Mouse (Mus musculus): ENCODE data around the gene Ccdc107. TPM values are rescaled to one million over a fixed set of nuclear protein-coding genes. Genes with fewer than 3 reads are reported as not detected.
A peak's percentile ranks its signal among the peaks of the same experiment; 100 is the strongest.

The Ccdc107 gene
- total and polyA plus RNA-seq, 2 experiments from 2014 or later: 74.0 to 107 TPM

DNA sequence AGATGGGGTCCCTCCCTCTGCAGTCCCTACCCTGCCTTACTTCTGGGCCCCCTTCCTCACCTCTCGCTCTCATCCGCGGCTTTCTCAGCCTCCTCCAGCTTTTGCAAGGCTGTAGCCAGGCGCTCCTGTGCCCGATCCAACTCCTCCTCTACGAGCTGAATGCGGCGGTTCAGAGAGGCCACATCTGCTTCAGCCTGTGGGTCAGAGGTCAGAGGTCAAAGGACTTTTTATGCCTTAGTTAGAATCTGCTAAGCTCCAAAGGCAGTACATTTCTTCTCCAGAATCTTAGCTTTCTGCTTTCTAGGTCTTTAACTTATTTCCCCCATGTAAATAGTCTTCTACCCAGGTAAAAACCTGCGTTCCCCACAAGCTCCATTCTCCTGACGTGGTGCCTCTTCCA, 26.9 kb downstream of the Ccdc107 start:
- 0 out of 2 replicates have a peak overlapping the region, but pooled peaks have one; percentile 33 for H3K9ac ChIP-seq (replicated peaks; ENCODE audit: low read length, poor library complexity, severe bottlenecking)
- H3K36me3 ChIP-seq (ENCODE audit: insufficient read depth, low read length): no peaks in the 10 kb centered on the region
- no peak for ATAC-seq (ENCODE audit: low FRiP score)
- H3K4me1 ChIP-seq (ENCODE audit: insufficient read depth, low read length): peaks cover 7% of the 10 kb centered on the region; the same call in 1 of the 2 replicates
- no peak for TF ChIP-seq CTCF (IDR thresholded peaks at IDR 0.05)
- H3K4me3 ChIP-seq (ENCODE audit: low read depth, low read length): 0 out of 2 replicates have a peak overlapping the region, but pooled peaks have one; percentile 5
- WGBS: 22% methylated on average over 10 of the region's 10 CpGs
- no peaks in the 10 kb centered on the region for H3K9me3 ChIP-seq (ENCODE audit: low read length)
- DNase-seq (ENCODE audit: low spot score): no peak
- H3K27ac ChIP-seq (ENCODE audit: low read depth, low read length): no peak overlapping the region
- H3K4me2 ChIP-seq (ENCODE audit: low read depth, low read length, poor library complexity, severe bottlenecking): peak overlapping the region; percentile 28
- peaks cover 15% of the 10 kb centered on the region for H3K27me3 ChIP-seq (ENCODE audit: insufficient read depth, low read length)

DNA sequence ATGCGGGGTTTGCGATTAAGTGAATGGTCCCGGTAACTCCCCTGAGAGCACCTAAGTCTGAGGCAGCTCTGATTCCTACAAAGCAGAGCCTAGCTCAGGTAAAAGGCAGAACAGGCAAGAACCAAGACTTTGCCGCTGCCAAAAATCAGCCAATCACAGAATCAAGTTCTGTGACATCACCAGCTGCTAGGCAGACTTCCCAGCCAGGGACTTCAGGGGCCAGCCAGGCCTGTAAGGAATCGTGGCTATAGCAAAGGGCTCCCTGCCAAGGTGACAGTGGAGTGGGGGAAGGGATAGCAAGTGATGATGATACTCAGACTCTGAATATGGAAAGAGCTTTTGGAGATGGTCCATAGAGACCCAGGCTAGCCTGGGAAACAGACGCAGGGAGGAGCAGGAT, 27.3 kb downstream of the Ccdc107 start:
- no peaks in the 10 kb centered on the region for H3K9me3 ChIP-seq (ENCODE audit: low read length)
- WGBS: 15% methylated on average over 6 of the region's 6 CpGs
- no peak overlapping the region for H3K9ac ChIP-seq (replicated peaks; ENCODE audit: low read length, poor library complexity, severe bottlenecking)
- DNase-seq (ENCODE audit: low spot score) (peak; percentile 90), ATAC-seq (ENCODE audit: low FRiP score) (peak; percentile 66; the same call in 1 of the 2 replicates)
- no peaks in the 10 kb centered on the region for H3K36me3 ChIP-seq (ENCODE audit: insufficient read depth, low read length)
- H3K4me2 ChIP-seq (ENCODE audit: low read depth, low read length, poor library complexity, severe bottlenecking): peak overlapping the region; percentile 28
- H3K4me1 ChIP-seq (ENCODE audit: insufficient read depth, low read length): peaks cover 7% of the 10 kb centered on the region; the same call in 1 of the 2 replicates
- no peak for TF ChIP-seq CTCF (IDR thresholded peaks at IDR 0.05)
- no peak overlapping the region for H3K27ac ChIP-seq (ENCODE audit: low read depth, low read length)
- 0 out of 2 replicates have a peak overlapping the region, but pooled peaks have one; percentile 5 for H3K4me3 ChIP-seq (ENCODE audit: low read depth, low read length)
- H3K27me3 ChIP-seq (ENCODE audit: insufficient read depth, low read length): peaks cover 15% of the 10 kb centered on the region

DNA sequence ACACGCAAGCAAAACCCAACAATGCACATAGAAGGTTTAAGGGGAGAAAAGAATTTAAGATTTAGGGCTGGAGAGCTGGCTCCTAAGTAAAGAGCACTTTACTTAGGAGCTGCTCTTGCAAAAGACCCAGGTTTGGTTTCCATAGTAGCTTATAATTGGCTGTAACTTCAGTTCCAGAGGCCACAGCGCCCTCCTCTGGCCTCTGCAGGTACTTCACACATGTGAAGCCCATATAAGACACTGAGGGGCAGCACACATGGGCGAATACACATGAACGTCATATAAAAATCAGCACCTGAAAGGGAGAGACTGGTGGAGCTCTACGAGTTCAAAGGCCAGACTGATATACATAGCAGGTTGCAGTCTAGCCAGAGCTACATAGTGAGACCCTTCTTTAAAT, 35.2 kb downstream of the Ccdc107 start:
- no peak for DNase-seq (ENCODE audit: low spot score)
- H3K4me2 ChIP-seq (ENCODE audit: low read depth, low read length, poor library complexity, severe bottlenecking): no peak overlapping the region
- H3K27ac ChIP-seq (ENCODE audit: low read depth, low read length): no peak overlapping the region
- peaks cover 10% of the 10 kb centered on the region for H3K27me3 ChIP-seq (ENCODE audit: insufficient read depth, low read length)
- 60% methylated on average over 5 of the region's 5 CpGs for WGBS
- no peak overlapping the region for H3K9ac ChIP-seq (replicated peaks; ENCODE audit: low read length, poor library complexity, severe bottlenecking)
- H3K4me1 ChIP-seq (ENCODE audit: insufficient read depth, low read length): peaks cover 7% of the 10 kb centered on the region; the same call in 1 of the 2 replicates
- peak; percentile 53 for TF ChIP-seq CTCF (IDR thresholded peaks at IDR 0.05)
- H3K9me3 ChIP-seq (ENCODE audit: low read length): no peaks in the 10 kb centered on the region
- H3K4me3 ChIP-seq (ENCODE audit: low read depth, low read length): no peak overlapping the region
- H3K36me3 ChIP-seq (ENCODE audit: insufficient read depth, low read length): peaks cover 19% of the 10 kb centered on the region
- no peak for ATAC-seq (ENCODE audit: low FRiP score)

DNA sequence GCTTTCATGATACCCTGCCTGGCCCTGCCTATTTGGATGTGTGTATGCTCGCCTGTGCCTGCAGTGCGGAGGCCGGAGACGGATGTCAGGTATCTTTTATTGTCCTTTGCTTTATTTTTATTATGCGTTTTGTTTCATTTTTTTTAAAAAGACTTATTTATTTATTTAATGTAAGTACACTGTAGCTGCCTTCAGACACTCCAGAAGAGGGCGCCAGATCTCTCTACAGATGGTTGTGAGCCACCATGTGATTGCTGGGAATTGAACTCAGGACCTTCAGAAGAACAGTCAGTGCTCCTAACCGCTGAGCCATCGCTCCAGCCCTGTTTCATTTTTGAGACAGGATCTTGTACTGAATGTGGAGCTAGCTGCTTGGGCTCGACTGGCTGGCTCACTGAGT, 35.8 kb downstream of the Ccdc107 start:
- H3K4me2 ChIP-seq (ENCODE audit: low read depth, low read length, poor library complexity, severe bottlenecking): no peak overlapping the region
- H3K9ac ChIP-seq (replicated peaks; ENCODE audit: low read length, poor library complexity, severe bottlenecking): no peak overlapping the region
- TF ChIP-seq CTCF (IDR thresholded peaks at IDR 0.05): peak; percentile 44
- no peak for DNase-seq (ENCODE audit: low spot score)
- H3K27ac ChIP-seq (ENCODE audit: low read depth, low read length): no peak overlapping the region
- H3K9me3 ChIP-seq (ENCODE audit: low read length): no peaks in the 10 kb centered on the region
- H3K4me1 ChIP-seq (ENCODE audit: insufficient read depth, low read length): peaks cover 7% of the 10 kb centered on the region; the same call in 1 of the 2 replicates
- no peak overlapping the region for H3K4me3 ChIP-seq (ENCODE audit: low read depth, low read length)
- 79% methylated on average over 9 of the region's 9 CpGs for WGBS
- ATAC-seq (ENCODE audit: low FRiP score): no peak
- peaks cover 4% of the 10 kb centered on the region; the same call in 1 of the 2 replicates for H3K27me3 ChIP-seq (ENCODE audit: insufficient read depth, low read length)
- peaks cover 25% of the 10 kb centered on the region for H3K36me3 ChIP-seq (ENCODE audit: insufficient read depth, low read length)

DNA sequence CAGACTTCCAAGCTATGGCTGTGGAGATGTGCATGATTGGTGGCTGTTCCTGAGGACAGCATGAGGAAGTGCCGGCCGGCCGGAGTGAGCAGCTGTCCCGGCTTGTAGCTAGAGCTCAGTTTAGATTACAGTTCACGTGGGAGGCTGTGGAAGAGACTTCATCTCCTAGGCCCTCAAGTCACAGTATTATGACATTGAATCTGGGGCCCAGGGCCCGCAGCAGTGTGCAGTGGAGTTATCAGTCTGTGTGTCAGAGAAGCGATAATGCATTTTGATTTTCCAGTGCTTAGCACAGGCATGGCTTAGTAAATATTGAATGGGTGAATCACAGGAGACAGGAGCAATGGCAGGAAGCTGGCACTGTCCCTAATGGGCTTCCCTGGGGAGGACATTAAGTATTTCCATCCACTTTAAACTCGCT, 37.4 kb downstream of the Ccdc107 start:
- Histone ChIP-seq H3K27ac (ENCODE audit: low read depth, low read length) (no peak overlapping the region), H3K27me3 (ENCODE audit: insufficient read depth, low read length) (peaks cover 4% of the 10 kb centered on the region; the same call in 1 of the 2 replicates), H3K9me3 (ENCODE audit: low read length) (no peaks in the 10 kb centered on the region), H3K9ac (replicated peaks; ENCODE audit: low read length, poor library complexity, severe bottlenecking) (no peak overlapping the region), H3K4me3 (ENCODE audit: low read depth, low read length) (no peak overlapping the region), H3K4me1 (ENCODE audit: insufficient read depth, low read length) (no peaks in the 10 kb centered on the region), H3K36me3 (ENCODE audit: insufficient read depth, low read length) (peaks cover 36% of the 10 kb centered on the region), H3K4me2 (ENCODE audit: low read depth, low read length, poor library complexity, severe bottlenecking) (no peak overlapping the region)
- WGBS: 66% methylated on average over 8 of the region's 8 CpGs
- TF ChIP-seq CTCF (IDR thresholded peaks at IDR 0.05): no peak
- ATAC-seq (ENCODE audit: low FRiP score): no peak
- DNase-seq (ENCODE audit: low spot score): no peak

DNA sequence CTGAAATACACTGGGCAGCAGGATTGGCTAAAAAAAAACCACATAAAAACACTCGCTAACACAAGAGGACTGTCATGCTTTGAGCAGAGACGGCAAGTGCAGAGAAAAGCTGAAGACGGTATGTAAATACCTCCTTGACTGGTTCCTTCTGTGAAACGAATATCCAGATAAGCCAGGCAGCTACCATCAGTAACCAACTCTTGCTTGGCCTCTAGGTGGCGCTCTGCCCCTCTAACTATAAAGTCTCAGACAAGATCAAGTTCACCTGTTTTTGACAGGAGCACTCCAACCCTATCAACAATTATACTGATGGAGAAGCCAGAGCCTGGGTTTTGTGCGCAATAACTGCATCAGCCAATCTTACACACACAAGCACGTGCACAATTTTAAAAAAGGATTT, 37.9 kb downstream of the Ccdc107 start:
- Histone ChIP-seq H3K9me3 (ENCODE audit: low read length) (no peaks in the 10 kb centered on the region), H3K4me1 (ENCODE audit: insufficient read depth, low read length) (no peaks in the 10 kb centered on the region), H3K4me3 (ENCODE audit: low read depth, low read length) (no peak overlapping the region), H3K36me3 (ENCODE audit: insufficient read depth, low read length) (peaks cover 41% of the 10 kb centered on the region), H3K9ac (replicated peaks; ENCODE audit: low read length, poor library complexity, severe bottlenecking) (no peak overlapping the region), H3K27ac (ENCODE audit: low read depth, low read length) (no peak overlapping the region), H3K4me2 (ENCODE audit: low read depth, low read length, poor library complexity, severe bottlenecking) (no peak overlapping the region), H3K27me3 (ENCODE audit: insufficient read depth, low read length) (no peaks in the 10 kb centered on the region)
- peak; percentile 78 for DNase-seq (ENCODE audit: low spot score)
- 20% methylated on average over 7 of the region's 7 CpGs for WGBS
- peak; percentile 86 for TF ChIP-seq CTCF (IDR thresholded peaks at IDR 0.05)
- no peak for ATAC-seq (ENCODE audit: low FRiP score)
